In the genomic region with DNA sequence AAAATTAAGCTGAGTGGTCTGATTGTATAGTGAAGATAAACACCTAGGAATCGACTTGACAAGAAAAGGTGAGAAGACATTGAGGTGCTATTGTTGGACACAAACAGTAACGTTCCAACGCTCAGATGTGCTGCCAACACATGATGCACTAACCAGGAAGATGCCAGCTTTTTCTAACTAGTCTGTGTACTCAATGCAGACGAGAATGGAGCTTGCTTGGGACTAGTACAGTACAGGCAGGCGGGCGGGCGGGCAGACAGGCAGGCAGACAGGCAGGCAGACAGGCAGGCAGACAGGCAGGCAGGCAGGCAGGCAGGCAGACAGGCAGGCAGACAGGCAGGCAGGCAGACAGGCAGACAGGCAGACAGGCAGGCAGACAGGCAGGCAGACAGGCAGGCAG, we compare ENCODE assay signal across 15 mouse cellular contexts. TPM values are rescaled to one million over a fixed set of nuclear protein-coding genes. Genes with fewer than 3 reads are reported as not detected.
DNase-seq lines count a peak whose midpoint lies in the region.
"Not testable (repeated sequence)": the region's sequence is repeated elsewhere in the genome, so short reads cannot be mapped to it uniquely, and the experiment has no call there.
"Had no signal": no experiment of that assay in that cellular context is flagged by ENCODE, and none has a peak within 500 bp of the region (broad histone marks: within the 10 kb centered on the region; RNA-seq: fewer than 3 reads in every experiment).

No protein-coding gene starts in this region.

- in situ Hi-C loops in ES-E14 (cut with MboI; ENCODE audit: low sequenced_read_pairs in 2 of 2, unreplicated experiment in 2 of 2), result not testable (repeated sequence)

- DNase-seq in ES-CJ7 (ENCODE audit: low read depth, low spot score), result peak; percentile 45
- DNase-seq in ES-E14 (ENCODE audit: low read depth, low spot score), result not testable (repeated sequence)
- DNase-seq in R1 (ENCODE audit: low read depth, low spot score), result peak; percentile 55
- peak; percentile 67 for DNase-seq in ZHBTc4 (ENCODE audit: low read depth, low spot score)

- not testable (repeated sequence) for H3K36me3 ChIP-seq in ES-E14 (ENCODE audit: control insufficient read depth, insufficient read depth, low read length, poor library complexity, severe bottlenecking)

- peak overlapping the region in 1 of 2 experiments; percentile 17; a peak in 1 of 4 replicates for H3K4me3 ChIP-seq in ES-E14 (ENCODE audit: insufficient read depth in 1 of 2, low read depth in 1 of 2, low read length in 2 of 2, poor library complexity in 1 of 2, severe bottlenecking in 1 of 2)

- H3K27ac ChIP-seq in ES-E14 (ENCODE audit: insufficient read depth, low read depth, low read length, poor library complexity, severe bottlenecking), result peak overlapping the region; percentile 49; the same call in 1 of the 2 replicates

- H3K4me1 ChIP-seq in ES-E14 (ENCODE audit: control insufficient read depth in 2 of 2, insufficient read depth in 2 of 2, low read length in 2 of 2, poor library complexity in 1 of 2), result not testable (repeated sequence)

- not testable (repeated sequence) for H3K9me3 ChIP-seq in ES-E14 (ENCODE audit: control insufficient read depth, insufficient read depth, low read depth, low read length)

- H3K9ac ChIP-seq in ES-E14 (ENCODE audit: insufficient read depth, low read depth, low read length, poor library complexity, severe bottlenecking), result not testable (repeated sequence)

RNA-seq across cellular contexts. Expression of gene Ltbr, which starts 9.3 kb away (rescaled TPM):
- total RNA-seq in ES-E14 (2012; rRNA removed), result 8.7 and 14.3 TPM in 2 replicates
- total RNA-seq: CH12.LX, G1E had no signal

RNA-seq across cellular contexts. Expression of gene Scnn1a, which starts 16.1 kb away (rescaled TPM):
- 0.11 and 0.31 TPM in 2 replicates for total RNA-seq in ES-E14 (2012; rRNA removed)
- total RNA-seq: CH12.LX, MEL had no signal

RNA-seq across cellular contexts. Expression of gene Tuba3a, which starts 18.6 kb away (rescaled TPM):
- total RNA-seq in ES-E14 (2012; rRNA removed), result 53.3 and 84.8 TPM in 2 replicates
- total RNA-seq: adrenal gland, adult 18-20 months; adrenal gland, adult 2 months; adrenal gland, adult 8-10 months; adrenal gland, postnatal 10 days; adrenal gland, postnatal 14 days; adrenal gland, postnatal 25 days; adrenal gland, postnatal 36 days; adrenal gland, postnatal 4 days; CH12.LX; G1E; MEL had no signal

RNA-seq across cellular contexts. Expression of gene Tnfrsf1a, which starts 44.8 kb away (rescaled TPM):
- 6.1 and 7.7 TPM in 2 replicates for total RNA-seq in ES-E14 (2012; rRNA removed)
- total RNA-seq: G1E had no signal
